Mouse (Mus musculus) heart, adult 2 months (tissue): Measurements from ENCODE around the gene Prrxl1.

ENCODE experiments used
- CTCF ChIP-seq: fragments of 200-600 bp; IDR thresholded peaks from 2 replicates; pipeline ENCODE4 v1.8.1; 2022; ENCODE audit warnings: antibody characterized with exemption, mild to moderate bottlenecking, moderate library complexity
- EP300 ChIP-seq: fragments of 200-500 bp; IDR thresholded peaks from 2 replicates; pipeline ENCODE4 v1.6.1; 2011; ENCODE audit warnings: low read depth, low read length, control low read depth; ENCODE audit not compliant: insufficient read depth
- POLR2A ChIP-seq: fragments of 200-500 bp; IDR thresholded peaks from 2 replicates; pipeline ENCODE4 v1.6.1; 2011; ENCODE audit warnings: mild to moderate bottlenecking, low read depth, low read length, control low read depth; ENCODE audit not compliant: insufficient read depth

DNA sequence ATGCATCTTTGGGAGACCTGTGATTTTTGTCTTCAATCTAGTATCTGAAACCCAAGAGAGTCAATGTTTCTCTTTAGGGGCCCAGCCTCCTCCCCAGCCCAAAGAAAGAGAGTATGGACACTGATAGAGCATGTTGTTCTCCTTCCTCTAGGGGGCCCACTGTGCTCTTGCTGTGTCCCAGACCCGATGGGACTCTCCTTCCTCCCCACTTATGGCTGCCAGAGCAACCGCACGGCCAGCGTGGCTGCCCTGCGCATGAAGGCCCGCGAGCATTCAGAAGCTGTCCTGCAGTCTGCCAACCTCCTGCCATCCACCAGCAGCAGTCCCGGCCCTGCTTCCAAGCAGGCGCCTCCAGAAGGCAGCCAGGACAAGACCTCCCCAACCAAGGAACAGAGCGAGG lies 29.4 kb downstream of the Prrxl1 start:
- TF ChIP-seq CTCF (peak; percentile 50), POLR2A (no peak), EP300 (no peak)
